Mouse (Mus musculus) adrenal gland, adult 2 months (tissue): ENCODE data around the gene Arid1b. TPM values are rescaled to one million over a fixed set of nuclear protein-coding genes. Genes with fewer than 3 reads are reported as not detected.

Experiments
- DNase-seq: peaks from one replicate; pipeline ENCODE4 v3.0.0; 2021
- polyA plus RNA-seq: library from polyadenylated mRNA; depleted of rRNA; stranded (reverse); fragments of >200 nt; gene quantifications from 2 replicates; pipeline ENCODE4 v1.2.3, GENCODE M21; 2012
- total RNA-seq, 2 experiments: library from RNA; stranded (reverse); gene quantifications; 2 replicates each; pipeline ENCODE4 v1.2.3; 2021

Gene Arid1b
- total and polyA plus RNA-seq, 3 experiments: 52.1 to 174 (median 83.8) TPM

DNA sequence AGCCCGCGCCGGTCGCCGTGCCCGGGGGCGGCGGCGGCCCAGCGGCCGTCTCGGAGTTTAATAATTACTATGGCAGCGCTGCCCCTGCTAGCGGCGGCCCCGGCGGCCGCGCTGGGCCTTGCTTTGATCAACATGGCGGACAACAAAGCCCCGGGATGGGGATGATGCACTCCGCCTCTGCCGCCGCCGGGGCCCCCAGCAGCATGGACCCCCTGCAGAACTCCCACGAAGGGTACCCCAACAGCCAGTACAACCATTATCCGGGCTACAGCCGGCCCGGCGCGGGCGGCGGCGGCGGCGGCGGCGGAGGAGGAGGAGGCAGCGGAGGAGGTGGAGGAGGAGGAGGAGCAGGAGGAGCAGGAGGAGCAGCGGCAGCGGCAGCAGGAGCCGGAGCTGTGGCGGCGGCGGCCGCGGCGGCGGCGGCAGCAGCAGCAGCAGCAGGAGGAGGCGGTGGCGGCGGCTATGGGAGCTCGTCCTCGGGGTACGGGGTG lies 1.5 kb downstream of the Arid1b start:
- DNase-seq: peak; percentile 92

DNA sequence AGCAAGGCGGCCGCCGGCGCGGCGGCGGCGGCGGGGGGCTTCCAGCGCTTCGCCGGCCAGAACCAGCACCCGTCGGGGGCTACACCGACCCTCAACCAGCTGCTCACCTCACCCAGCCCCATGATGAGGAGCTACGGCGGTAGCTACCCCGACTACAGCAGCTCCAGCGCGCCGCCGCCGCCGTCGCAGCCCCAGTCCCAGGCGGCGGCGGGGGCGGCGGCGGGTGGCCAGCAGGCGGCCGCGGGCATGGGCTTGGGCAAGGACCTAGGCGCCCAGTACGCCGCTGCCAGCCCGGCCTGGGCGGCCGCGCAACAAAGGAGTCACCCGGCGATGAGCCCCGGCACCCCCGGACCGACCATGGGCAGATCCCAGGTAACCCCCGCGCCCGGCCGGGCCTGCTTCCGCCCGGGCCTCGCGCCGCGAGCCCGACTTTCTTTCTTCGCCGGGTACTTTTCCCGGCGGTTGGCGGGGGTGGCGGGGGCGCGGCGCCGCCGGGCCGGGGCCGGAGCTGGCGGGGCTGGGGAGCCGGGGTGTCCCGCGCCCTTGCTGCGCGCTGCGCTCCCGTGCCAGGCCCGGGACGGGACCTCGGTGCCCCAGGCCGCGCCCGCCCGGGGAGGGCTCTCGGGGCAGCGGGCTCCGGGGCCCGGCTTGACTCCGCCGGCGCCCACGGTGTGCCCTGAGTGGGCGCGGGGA lies 2.1 kb downstream of the Arid1b start:
- DNase-seq: peak; percentile 81

GRCm38 (mm10) chr17:4996814-4997549 lies 2.9 kb downstream of the Arid1b start:
- DNase-seq: peak; percentile 79

DNA sequence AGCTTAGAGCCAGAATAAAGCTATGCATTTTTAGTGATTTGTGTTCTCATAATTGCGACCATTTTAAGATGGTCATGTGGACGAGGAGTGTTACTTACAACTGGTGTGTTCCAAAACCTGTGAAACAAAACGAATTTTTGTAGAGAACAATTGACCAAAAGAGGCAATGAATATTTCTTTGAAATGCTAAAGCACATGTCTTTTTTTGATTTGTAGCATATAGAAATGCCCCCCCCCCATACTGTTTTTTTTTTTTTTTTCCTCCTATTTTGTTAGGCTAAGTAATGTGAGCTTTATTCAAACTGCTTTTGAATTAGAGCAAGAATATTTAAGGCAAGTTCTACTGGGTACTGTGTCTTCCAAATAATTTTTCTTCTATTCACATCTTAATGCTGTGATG lies 3.8 kb downstream of the Arid1b start:
- no peak for DNase-seq

DNA sequence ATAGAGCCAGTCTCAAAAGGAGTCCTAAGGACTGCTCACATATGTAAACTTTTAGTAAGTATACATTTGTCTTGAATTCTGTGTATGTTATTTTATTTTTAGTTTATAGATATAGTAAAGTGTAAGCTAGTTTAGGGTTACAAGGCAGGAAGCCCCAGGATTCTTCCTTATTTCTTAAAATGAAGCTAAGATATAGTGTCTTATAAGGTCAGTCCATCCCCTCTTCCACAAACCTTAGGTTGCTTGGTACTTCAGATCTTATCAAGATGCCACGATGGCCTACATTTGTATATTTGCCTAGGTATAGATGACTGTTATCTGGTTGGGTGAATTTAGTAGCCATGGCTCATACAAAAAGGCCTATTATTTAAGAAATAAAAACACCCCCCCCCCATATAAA lies 5.1 kb downstream of the Arid1b start:
- no peak for DNase-seq

DNA sequence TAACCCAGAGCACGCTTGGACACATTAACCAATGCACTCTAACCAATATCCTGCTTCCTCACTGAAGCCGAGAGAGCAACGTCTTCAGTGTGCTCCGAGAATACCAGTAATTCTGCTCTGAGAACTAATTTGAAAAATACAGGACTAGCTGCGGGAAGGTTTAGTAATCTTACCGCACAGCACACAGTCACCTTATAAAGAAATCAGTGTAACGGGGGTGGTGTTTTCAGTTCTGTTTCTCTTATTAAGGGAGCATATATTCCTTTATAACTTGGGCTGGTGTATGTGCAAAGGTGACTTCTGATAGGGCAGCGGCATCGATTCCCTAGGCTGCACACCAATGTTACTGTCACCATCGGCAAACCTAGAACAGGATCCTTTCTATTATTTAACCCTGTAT lies 5.9 kb downstream of the Arid1b start:
- no peak for DNase-seq

- DNase-seq: no peak
Measured at GRCm38 (mm10) chr17:5000871-5001270, 6.7 kb downstream of the Arid1b start.

- peak; percentile 66 for DNase-seq
Measured at GRCm38 (mm10) chr17:5001531-5002131, 7.5 kb downstream of the Arid1b start.

- DNase-seq: no peak
Measured at GRCm38 (mm10) chr17:5002937-5003508, 8.9 kb downstream of the Arid1b start.

DNA sequence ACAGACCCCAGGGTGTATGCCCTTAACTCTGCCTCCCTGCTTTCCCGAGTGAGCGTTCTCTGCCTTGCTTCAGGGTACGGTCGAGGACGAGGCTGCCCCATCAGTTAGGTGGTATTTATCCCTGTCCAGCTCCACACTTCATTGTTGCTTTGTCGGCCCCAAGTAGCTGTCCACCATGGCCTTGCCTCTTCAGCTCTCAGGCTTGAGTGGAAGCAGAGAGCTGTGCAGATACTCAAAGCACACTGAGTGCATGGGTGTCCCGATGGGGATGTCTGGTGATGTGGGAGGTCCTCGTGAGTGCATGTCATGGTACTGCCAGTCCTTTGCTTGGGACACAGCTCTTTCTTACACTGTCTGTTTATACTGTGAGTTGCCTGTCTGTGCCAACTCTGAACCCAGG lies 10.1 kb downstream of the Arid1b start:
- no peak for DNase-seq

DNA sequence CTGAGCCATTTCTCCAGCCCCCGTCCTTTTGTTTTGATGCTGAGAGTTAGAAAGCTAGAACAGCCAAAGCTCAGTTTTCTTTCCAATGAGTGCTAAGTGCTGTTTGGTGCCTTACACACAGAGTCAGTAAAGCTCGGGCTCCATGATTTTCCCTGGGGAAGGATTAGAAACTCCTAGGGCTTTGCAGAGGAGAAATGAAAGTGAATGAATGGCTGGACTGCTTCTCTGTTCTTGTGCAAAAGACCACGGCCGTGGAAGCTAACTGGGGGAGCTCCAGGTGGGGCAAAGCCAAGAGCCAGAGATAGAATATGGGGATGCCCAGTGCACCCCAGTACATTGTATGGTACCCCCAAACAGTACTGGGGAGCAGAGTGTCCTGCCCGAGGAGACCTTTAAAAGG lies 10.6 kb downstream of the Arid1b start:
- no peak for DNase-seq

DNA sequence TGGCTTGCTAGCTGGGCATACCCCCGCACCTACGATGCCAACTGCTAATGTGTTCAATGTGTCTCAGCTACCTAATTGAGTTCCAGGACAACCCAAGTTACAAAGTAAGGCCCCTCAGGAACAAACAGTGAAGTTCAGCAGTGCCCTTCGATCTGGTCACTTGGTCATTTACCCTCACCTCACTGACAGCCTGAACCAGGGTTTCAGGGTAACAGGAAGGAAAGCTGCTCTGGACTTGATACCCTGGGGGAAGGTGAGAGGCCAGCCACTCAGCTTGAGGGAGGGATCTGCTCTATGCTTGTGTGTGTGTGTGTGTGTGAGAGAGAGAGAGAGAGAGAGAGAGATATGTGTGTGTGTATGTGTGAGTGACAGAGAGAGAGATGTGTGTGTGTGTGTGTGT lies 11.2 kb downstream of the Arid1b start:
- no peak for DNase-seq

- peak; percentile 58 for DNase-seq
Measured at GRCm38 (mm10) chr17:5007156-5007658, 13.1 kb downstream of the Arid1b start.

DNA sequence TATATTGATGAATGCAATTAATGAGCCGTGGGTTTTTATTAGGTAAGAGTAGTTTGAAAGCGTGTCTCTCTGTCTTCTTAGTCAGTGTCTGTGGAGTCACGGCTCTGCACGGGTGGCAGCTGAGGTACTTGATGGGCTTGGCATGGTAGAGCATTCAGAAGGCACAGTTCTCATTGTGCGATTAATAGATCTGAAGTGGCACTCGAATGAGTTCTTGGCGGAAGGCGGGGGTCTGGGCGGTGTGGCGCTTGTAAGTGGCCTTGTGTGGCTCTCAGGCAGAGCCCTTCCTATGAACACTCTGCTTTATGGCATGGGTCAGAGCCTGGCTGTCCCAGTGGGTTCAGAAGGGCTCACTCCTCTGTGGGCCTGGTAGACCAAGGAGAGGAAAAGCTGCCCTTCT lies 14.1 kb downstream of the Arid1b start:
- DNase-seq: no peak

GRCm38 (mm10) chr17:5008761-5009160 lies 14.6 kb downstream of the Arid1b start:
- no peak for DNase-seq

DNA sequence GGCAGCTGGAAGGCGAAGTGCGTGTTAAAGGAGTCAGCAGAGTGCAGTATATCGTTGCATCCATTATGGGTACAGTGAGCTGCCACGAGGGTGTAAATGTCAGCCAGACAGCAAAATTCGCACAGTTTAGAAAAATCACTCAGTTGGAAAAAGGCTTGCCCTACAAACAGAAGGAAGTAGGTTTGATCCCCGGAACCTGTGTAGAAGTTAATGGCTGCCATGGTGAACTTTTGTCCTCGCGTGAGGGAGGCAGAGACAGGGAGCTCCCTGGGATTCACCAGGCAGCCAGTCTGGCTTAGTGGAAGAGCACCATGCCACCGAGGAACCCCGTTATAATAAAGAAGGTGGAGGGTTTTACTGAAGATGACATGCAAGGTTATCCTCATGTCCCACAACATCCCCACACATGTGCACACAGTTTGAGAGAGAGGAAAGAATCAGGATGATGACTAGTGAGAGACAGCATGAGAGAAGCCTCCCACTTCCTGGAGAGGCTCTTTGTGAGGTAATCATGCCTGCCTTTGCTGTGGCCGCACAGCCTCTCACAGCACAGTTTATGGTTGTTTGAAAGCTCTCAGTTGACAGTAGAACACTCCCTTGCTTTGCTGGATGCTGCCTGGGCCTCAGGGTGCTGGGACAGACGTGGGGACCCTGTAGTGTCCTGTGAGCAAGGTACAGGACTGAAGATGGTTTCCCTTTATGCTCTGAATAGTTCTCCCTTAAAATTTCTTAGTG lies 15.6 kb downstream of the Arid1b start:
- DNase-seq: no peak

- no peak for DNase-seq
Measured at GRCm38 (mm10) chr17:5010781-5011180, 16.6 kb downstream of the Arid1b start.

DNA sequence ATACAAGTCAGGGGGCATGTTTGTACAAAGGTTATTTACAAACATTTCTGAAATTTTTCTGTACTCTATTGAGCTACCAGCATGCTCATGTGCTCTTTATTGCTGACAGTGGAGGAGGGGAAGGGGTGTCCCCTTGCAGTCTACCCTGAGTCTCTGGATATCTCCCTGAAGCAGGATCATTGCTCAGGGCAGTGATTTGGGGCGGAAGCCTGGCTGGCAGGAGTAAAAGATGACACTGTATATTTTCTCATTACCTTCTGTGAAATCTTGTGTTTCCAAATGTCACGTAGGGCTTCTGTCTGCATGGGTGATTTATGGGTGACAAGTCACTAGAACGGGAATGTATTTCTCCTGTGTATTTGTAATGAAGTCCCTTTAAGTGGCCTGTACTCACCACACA lies 18.0 kb downstream of the Arid1b start:
- no peak for DNase-seq

DNA sequence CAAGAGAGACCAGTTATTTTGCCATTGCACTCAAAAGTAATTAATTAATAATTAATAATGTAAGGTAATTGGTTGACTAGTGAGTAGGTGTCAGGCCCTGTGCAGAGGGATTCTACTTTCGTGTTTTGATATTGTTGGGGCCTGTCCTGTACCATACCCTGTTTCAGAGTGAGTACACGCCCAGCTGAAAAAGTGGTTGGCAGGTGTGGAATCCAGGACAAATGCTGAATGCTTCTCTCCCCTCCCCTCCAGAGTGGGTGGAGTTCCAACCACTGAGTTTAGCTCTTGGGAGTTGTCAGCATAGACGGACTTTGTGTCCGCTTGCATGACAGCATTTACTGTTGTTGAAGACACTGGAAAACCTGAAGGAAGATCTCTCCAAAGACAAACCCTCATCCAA lies 18.4 kb downstream of the Arid1b start:
- DNase-seq: no peak

DNA sequence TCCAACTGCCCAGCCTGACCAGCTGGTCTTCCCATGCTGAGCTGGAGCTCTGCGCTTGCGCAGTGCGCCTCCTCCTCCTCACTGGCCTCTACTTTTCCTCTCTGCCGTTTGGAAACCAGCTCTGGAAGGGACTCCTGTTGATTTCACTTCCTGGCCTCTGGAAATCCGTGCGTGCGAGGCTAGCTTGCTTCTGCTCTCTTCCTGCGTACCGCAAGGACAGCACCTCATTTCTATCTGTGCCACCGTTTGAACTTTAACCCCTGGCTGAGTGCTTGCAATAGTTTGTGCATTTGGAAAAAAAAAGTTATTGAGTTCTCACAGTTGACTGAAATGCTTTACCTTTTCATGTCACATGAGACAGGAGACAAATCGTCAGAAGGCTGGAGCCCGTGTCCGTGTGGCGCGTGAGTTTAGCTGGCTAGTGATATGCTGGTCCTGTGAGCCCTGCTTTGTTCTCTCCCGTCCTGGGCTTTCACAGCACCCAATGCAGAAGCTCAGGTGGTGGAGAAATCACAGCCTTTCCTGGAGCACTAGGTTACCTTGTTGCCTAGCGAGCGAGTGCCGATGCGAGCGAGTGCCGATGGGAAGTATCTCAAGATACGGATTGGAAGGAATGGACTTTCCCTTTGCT lies 20.3 kb downstream of the Arid1b start:
- DNase-seq: no peak

DNA sequence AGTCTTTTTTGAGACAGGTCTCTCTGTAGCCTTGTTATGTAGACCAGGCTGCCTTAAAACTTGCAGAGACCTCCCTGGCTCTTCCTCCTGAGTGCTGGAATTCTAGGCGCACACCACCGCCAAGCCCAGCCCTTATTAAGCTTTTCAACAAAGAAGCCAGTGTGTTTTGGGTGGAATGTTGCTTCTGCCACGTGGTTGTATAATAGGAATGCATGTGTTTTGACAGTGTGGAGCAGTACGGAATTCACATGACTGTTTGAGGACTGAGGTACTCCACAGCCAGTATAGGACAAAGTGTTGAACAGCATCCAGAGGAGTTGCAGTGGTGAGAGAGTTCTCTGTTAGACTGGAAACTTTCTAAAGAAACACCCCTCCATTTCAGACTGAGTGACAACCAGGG lies 22.3 kb downstream of the Arid1b start:
- DNase-seq: no peak
